ENCODE assay signal across 26 mouse cellular contexts in the genomic region with DNA sequence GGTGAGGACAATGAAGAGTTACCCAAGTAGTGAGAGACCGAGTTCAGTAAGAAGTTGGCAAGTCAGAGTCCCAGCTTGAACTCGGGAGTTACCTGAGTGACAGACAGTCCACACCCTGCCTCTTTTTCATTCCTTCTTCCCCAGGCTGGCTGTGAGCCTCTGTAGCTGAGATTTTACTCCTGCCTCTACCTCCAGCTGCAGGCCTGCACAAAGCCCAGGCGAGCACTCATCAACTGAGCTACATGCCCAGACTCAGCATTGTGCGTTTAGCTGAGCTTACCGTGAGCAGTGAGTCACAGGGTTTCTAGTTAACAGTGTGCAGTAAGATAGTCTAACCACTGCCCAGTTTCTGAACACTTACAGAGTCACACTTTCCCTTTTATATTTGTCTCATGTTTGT. TPM values are rescaled to one million over a fixed set of nuclear protein-coding genes. Genes with fewer than 3 reads are reported as not detected.
DNase-seq lines count a peak whose midpoint lies in the region; ATAC-seq lines count a peak whose summit lies in the region.
"Had no signal": no experiment of that assay in that cellular context is flagged by ENCODE, and none has a peak within 500 bp of the region (broad histone marks: within the 10 kb centered on the region; RNA-seq: fewer than 3 reads in every experiment).

No protein-coding gene starts in this region.

- no peak overlapping the region for H3K4me3 ChIP-seq in embryonic facial prominence, embryonic 14.5 days (ENCODE audit: low read depth, low read length)
- H3K4me3 ChIP-seq in embryonic facial prominence, embryonic 10.5 days = no peak overlapping the region
- H3K4me3 ChIP-seq: embryonic facial prominence, embryonic 13.5 days; gastrocnemius, adult 2 months; heart, embryonic 12.5 days; heart, embryonic 15.5 days had no signal

- H3K27ac ChIP-seq in embryonic facial prominence, embryonic 14.5 days (replicated peaks; ENCODE audit: low read depth, low read length) = no peak overlapping the region
- no peak overlapping the region for H3K27ac ChIP-seq in embryonic facial prominence, embryonic 10.5 days (replicated peaks)
- H3K27ac ChIP-seq: gastrocnemius, adult 2 months; heart, embryonic 15.5 days; hindbrain, embryonic 14.5 days had no signal

- H3K4me2 ChIP-seq in embryonic facial prominence, embryonic 14.5 days (ENCODE audit: low read depth, low read length) = no peak overlapping the region
- H3K4me2 ChIP-seq: embryonic facial prominence, embryonic 13.5 days; heart, embryonic 12.5 days; heart, embryonic 15.5 days; hindbrain, embryonic 14.5 days had no signal

- WGBS in embryonic facial prominence, embryonic 14.5 days = 72% methylated on average over 5 of the region's 5 CpGs
- 91% methylated on average over 5 of the region's 5 CpGs for WGBS in embryonic facial prominence, embryonic 10.5 days

- peak; percentile 55 for DNase-seq in embryonic facial prominence, embryonic 14.5 days (ENCODE audit: low spot score)
- DNase-seq in embryonic facial prominence, embryonic 10.5 days (ENCODE audit: low spot score) = no peak
- DNase-seq in urinary bladder, adult 18-20 months (ENCODE audit: low spot score in 2 of 2) = peak; percentile 45 to 75
- DNase-seq in urinary bladder, postnatal 4 days (ENCODE audit: low spot score in 2 of 2) = no peak
- DNase-seq in 3T3-L1 (ENCODE audit: low read depth, low spot score) = peak; percentile 15
- DNase-seq in urinary bladder, postnatal 36 days (ENCODE audit: low spot score in 2 of 2) = peak; percentile 66 to 68
- DNase-seq in spleen, adult 12 weeks (ENCODE audit: low spot score) = no peak
- DNase-seq: adrenal gland, adult 2 months; adrenal gland, postnatal 14 days; B cell, adult 2 months; cerebellum, adult 11 months; cerebellum, adult 2 months; cerebellum, adult 9-11 months; cerebellum, postnatal 25 days; forebrain, postnatal 0 days; gastrocnemius, adult 2 months; gastrocnemius, postnatal 14 days; heart, adult 18-20 months; heart, postnatal 10 days; heart, postnatal 36 days had no signal

- H3K27me3 ChIP-seq in embryonic facial prominence, embryonic 14.5 days (replicated peaks; ENCODE audit: control insufficient read depth, insufficient read depth, low read length) = no peaks in the 10 kb centered on the region
- H3K27me3 ChIP-seq in embryonic facial prominence, embryonic 10.5 days (replicated peaks; ENCODE audit: low read depth, poor library complexity, severe bottlenecking) = no peaks in the 10 kb centered on the region
- H3K27me3 ChIP-seq: embryonic facial prominence, embryonic 13.5 days; heart, embryonic 12.5 days; heart, embryonic 15.5 days had no signal

- ATAC-seq in embryonic facial prominence, embryonic 14.5 days (ENCODE audit: low read depth) = peak; percentile 78; the same call in 1 of the 2 replicates
- ATAC-seq: forebrain, embryonic 14.5 days; forebrain, postnatal 0 days had no signal

- no peak overlapping the region for H3K9ac ChIP-seq in embryonic facial prominence, embryonic 14.5 days (ENCODE audit: low read depth, low read length)
- H3K9ac ChIP-seq: embryonic facial prominence, embryonic 13.5 days; forebrain, postnatal 0 days; heart, embryonic 12.5 days; heart, embryonic 15.5 days; hindbrain, embryonic 14.5 days had no signal

- H3K36me3 ChIP-seq in embryonic facial prominence, embryonic 14.5 days (ENCODE audit: control insufficient read depth, insufficient read depth, low read length) = peaks cover 85% of the 10 kb centered on the region
- peaks cover 96% of the 10 kb centered on the region for H3K36me3 ChIP-seq in embryonic facial prominence, embryonic 10.5 days (replicated peaks)

- no peaks in the 10 kb centered on the region for H3K4me1 ChIP-seq in embryonic facial prominence, embryonic 14.5 days (ENCODE audit: control insufficient read depth, insufficient read depth, low read length)
- no peaks in the 10 kb centered on the region for H3K4me1 ChIP-seq in embryonic facial prominence, embryonic 10.5 days
- H3K4me1 ChIP-seq: embryonic facial prominence, embryonic 13.5 days; heart, embryonic 12.5 days; heart, embryonic 15.5 days had no signal

- H3K9me3 ChIP-seq in embryonic facial prominence, embryonic 14.5 days (ENCODE audit: control insufficient read depth, low read length) = no peaks in the 10 kb centered on the region
- H3K9me3 ChIP-seq in embryonic facial prominence, embryonic 10.5 days = no peaks in the 10 kb centered on the region
- H3K9me3 ChIP-seq: embryonic facial prominence, embryonic 13.5 days; heart, embryonic 12.5 days; heart, embryonic 15.5 days had no signal

RNA-seq across cellular contexts. Expression of a gene that starts 20.1 kb away (rescaled TPM):
- 0.62 and 0.93 TPM in 2 replicates for polyA plus RNA-seq in embryonic facial prominence, embryonic 14.5 days (2014; fragmentation: Nextera tagmentation; extraction: Ambion mirVana)
- polyA plus RNA-seq in embryonic facial prominence, embryonic 10.5 days (2016; fragmentation: Nextera tagmentation; extraction: Ambion mirVana) = 0.05 TPM in 1 of 2 replicates, not detected in the other
- polyA plus RNA-seq: adrenal gland, adult 2 months; hindbrain, embryonic 11.5 days had no signal

RNA-seq across cellular contexts. Expression of a gene that starts 37.2 kb away (rescaled TPM):
- polyA plus RNA-seq in embryonic facial prominence, embryonic 14.5 days (2014; fragmentation: Nextera tagmentation; extraction: Ambion mirVana) = 80.0 and 85.1 TPM in 2 replicates
- polyA plus RNA-seq in embryonic facial prominence, embryonic 10.5 days (2016; fragmentation: Nextera tagmentation; extraction: Ambion mirVana) = 111 and 117 TPM in 2 replicates

Comparison
In these comparisons a context has a peak if more than half of its experiments do, and no peak if none do; other contexts are left out.
1. DNase-seq: peak in embryonic facial prominence, embryonic 14.5 days (single experiment), urinary bladder, adult 18-20 months (2 of 2), 3T3-L1 (single experiment) and urinary bladder, postnatal 36 days (2 of 2); none in embryonic facial prominence, embryonic 10.5 days (single experiment), urinary bladder, postnatal 4 days (0 of 2) and spleen, adult 12 weeks (single experiment).